Mouse (Mus musculus): Measurements from ENCODE around the gene Anapc15. TPM values are rescaled to one million over a fixed set of nuclear protein-coding genes. Genes with fewer than 3 reads are reported as not detected.

Gene Anapc15
- total RNA-seq (2022): 10 to 100 TPM; 30.2 to 37.2 (median 35.0) TPM

- DNase-seq (ENCODE audit: low spot score in 2 of 2): no peak
These were observed at the start of gene Anapc15 for GRCm38 (mm10) chr7:101863415-101863814. TSS of gene Anapc15 (plus strand) at chr7:101863715.

- DNase-seq (ENCODE audit: low spot score in 2 of 2): no peak
These were observed 45.6 kb upstream of the Anapc15 start, which contains the start of gene Phox2a for GRCm38 (mm10) chr7:101817861-101818401. TSS of gene Phox2a (plus strand) at chr7:101818313.

GRCm38 (mm10) chr7:101820295-101821030, 43.1 kb upstream of the Anapc15 start:
- DNase-seq (ENCODE audit: low spot score in 2 of 2): no peak

GRCm38 (mm10) chr7:101821571-101822501, 41.7 kb upstream of the Anapc15 start:
- no peak for DNase-seq (ENCODE audit: low spot score in 2 of 2)

- DNase-seq (ENCODE audit: low spot score in 2 of 2): no peak
These were observed 40.4 kb upstream of the Anapc15 start for GRCm38 (mm10) chr7:101822836-101823757.

- DNase-seq (ENCODE audit: low spot score in 2 of 2): no peak
These were observed 39.5 kb upstream of the Anapc15 start for GRCm38 (mm10) chr7:101823758-101824630.

GRCm38 (mm10) chr7:101830373-101830772, 33.1 kb upstream of the Anapc15 start:
- DNase-seq (ENCODE audit: low spot score in 2 of 2): no peak

GRCm38 (mm10) chr7:101831437-101831836, 32.1 kb upstream of the Anapc15 start:
- no peak for DNase-seq (ENCODE audit: low spot score in 2 of 2)

GRCm38 (mm10) chr7:101832372-101832771, 31.1 kb upstream of the Anapc15 start:
- DNase-seq (ENCODE audit: low spot score in 2 of 2): no peak

- DNase-seq (ENCODE audit: low spot score in 2 of 2): no peak
These were observed 30.2 kb upstream of the Anapc15 start for GRCm38 (mm10) chr7:101833352-101833751.

GRCm38 (mm10) chr7:101833916-101834584, 29.5 kb upstream of the Anapc15 start:
- DNase-seq (ENCODE audit: low spot score in 2 of 2): no peak

GRCm38 (mm10) chr7:101834903-101835302, 28.6 kb upstream of the Anapc15 start:
- no peak for DNase-seq (ENCODE audit: low spot score in 2 of 2)

- DNase-seq (ENCODE audit: low spot score in 2 of 2): no peak
These were observed 27.9 kb upstream of the Anapc15 start for GRCm38 (mm10) chr7:101835457-101836109.

- DNase-seq (ENCODE audit: low spot score in 2 of 2): peak in 1 of 2 experiments; percentile 34
These were observed 27.0 kb upstream of the Anapc15 start for GRCm38 (mm10) chr7:101836271-101837153.

GRCm38 (mm10) chr7:101837154-101837605, 26.3 kb upstream of the Anapc15 start:
- DNase-seq (ENCODE audit: low spot score in 2 of 2): no peak

GRCm38 (mm10) chr7:101837606-101838471, 25.7 kb upstream of the Anapc15 start, which contains the start of gene Inppl1:
TSS of gene Inppl1 (minus strand) at chr7:101838229.
- DNase-seq (ENCODE audit: low spot score in 2 of 2): peak; percentile 64 to 69

Measured in layer of hippocampus, adult 8-10 months (tissue).